Mouse (Mus musculus) kidney, embryonic 16.5 days (tissue): ENCODE data around the gene Herpud2. TPM values are rescaled to one million over a fixed set of nuclear protein-coding genes. Genes with fewer than 3 reads are reported as not detected.
A peak's percentile ranks its signal among the peaks of the same experiment; 100 is the strongest.

Experiments used
- ATAC-seq: fragments of 200-750 bp; cut with Nextera tagmentation; 2 replicates; pipeline ENCODE4 v1.8.0; 2017; ENCODE audit warnings: moderate TSS enrichment; ENCODE audit not compliant: low FRiP score, low TSS enrichment
- H3K27ac ChIP-seq: fragments of 300-500 bp; sonication (generic); 2 replicates; pipeline ENCODE4 v1.5.1; 2014; ENCODE audit warnings: low read length
- H3K27me3 ChIP-seq: fragments of 300-500 bp; sonication (generic); 2 replicates; pipeline ENCODE4 v1.6.1; 2014; ENCODE audit warnings: low read length, control low read depth, mixed read lengths; ENCODE audit not compliant: insufficient read depth
- H3K36me3 ChIP-seq: fragments of 300-500 bp; sonication (generic); 2 replicates; pipeline ENCODE4 v1.6.1; 2014; ENCODE audit warnings: low read length, control low read depth, mixed read lengths; ENCODE audit not compliant: insufficient read depth
- H3K4me1 ChIP-seq: fragments of 300-500 bp; sonication (generic); 2 replicates; pipeline ENCODE4 v1.6.1; 2014; ENCODE audit warnings: low read length, control low read depth, mixed read lengths; ENCODE audit not compliant: insufficient read depth
- H3K4me2 ChIP-seq: fragments of 300-500 bp; sonication (generic); replicated peaks from 2 replicates; pipeline ENCODE4 v1.6.1; 2014; ENCODE audit warnings: low read depth, low read length
- H3K4me3 ChIP-seq: fragments of 300-500 bp; sonication (generic); 2 replicates; pipeline ENCODE4 v1.5.1; 2014; ENCODE audit warnings: mild to moderate bottlenecking, low read length
- H3K9ac ChIP-seq: fragments of 300-500 bp; sonication (generic); replicated peaks from 2 replicates; pipeline ENCODE4 v1.6.1; 2014; ENCODE audit warnings: low read length
- H3K9me3 ChIP-seq: fragments of 300-500 bp; sonication (generic); 2 replicates; pipeline ENCODE4 v1.6.1; 2016; ENCODE audit warnings: low read length, control low read depth
- WGBS: fragments of 180-500 bp; shearing (Covaris S2); extraction: QIAGEN DNeasy Blood & Tissue Kit; methylation state at CpG from one replicate; pipeline ENCODE4 v1.1.7; 2014; 5-methylcytosine and 5-hydroxymethylcytosine counted together
- polyA plus RNA-seq: library from polyadenylated mRNA; unstranded; fragments of >200 nt; fragmentation: Nextera tagmentation; extraction: Ambion mirVana; gene quantifications from 2 replicates; pipeline ENCODE4 v1.2.1, GENCODE M21; 2015

Herpud2 gene
- polyA plus RNA-seq, 1 experiment from 2014 or later, result 29.1 TPM

DNA sequence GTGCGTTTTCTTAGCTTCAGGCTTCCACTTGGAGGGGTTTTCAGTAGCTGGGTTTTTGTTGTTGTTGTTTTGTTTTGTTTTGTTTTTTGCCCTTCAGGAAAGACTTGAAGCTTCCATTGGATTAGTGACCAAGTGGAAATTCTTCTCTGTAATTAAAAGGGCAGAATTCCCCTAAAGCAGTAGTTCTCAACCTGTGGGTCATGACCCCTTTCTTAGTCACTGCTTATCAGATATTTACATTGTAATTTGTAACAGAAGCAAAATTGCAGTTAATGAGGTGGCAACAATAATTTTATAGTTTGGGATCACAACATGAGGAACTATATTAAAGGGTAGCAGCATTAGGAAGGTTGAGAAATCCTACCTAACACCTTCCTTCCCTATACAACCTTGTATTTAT lies 837 bp upstream of the Herpud2 start:
- ATAC-seq, result no peak
- Histone ChIP-seq H3K36me3 (no peaks in the 10 kb centered on the region), H3K4me1 (peaks cover 24% of the 10 kb centered on the region), H3K9me3 (no peaks in the 10 kb centered on the region), H3K9ac (peak overlapping the region; percentile 91), H3K4me2 (peak overlapping the region; percentile 85), H3K4me3 (peak overlapping the region; percentile 88), H3K27ac (peak overlapping the region; percentile 99), H3K27me3 (no peaks in the 10 kb centered on the region)
- 0% methylated on average over 1 of the region's 1 CpGs for WGBS

DNA sequence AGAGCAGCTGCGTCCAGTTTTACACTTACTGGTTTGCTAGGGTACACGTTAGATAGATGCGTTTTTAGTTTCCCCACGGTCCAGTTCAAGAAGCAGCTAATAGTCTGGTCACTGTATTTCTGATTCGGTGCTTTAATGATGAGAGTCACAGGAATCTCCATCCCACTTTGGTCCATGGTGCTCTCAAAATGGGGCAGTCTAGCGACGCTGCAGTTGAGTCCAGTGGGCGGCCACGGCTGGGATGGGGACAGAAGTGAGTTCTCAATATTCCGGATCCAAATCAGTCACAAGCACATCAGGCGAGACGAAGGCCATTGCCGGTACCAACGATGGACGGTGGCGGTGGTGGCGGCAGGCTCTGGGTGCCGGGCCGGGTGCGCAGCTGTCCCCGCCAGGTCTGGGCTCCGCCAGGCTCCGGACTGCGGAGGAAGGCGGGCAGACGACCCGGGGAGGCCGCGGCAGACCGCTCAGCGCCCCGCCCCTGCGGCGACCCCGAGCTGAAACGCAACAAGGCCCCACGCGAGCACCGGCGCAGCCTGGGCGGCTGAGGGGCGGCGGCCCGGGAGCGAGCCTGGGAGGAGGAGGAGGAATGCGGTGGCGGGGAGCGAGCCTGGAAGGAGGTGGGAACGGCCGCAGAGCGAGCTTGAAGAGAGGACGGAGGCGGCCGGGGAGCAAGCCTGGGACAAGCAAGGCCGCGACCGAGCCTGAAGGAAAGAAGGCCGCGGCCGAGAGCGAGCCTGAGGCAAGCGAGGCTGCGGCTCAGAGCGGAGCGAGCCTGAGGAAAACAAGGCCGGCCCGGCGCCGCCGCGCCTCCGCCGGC lies 619 bp downstream of the Herpud2 start:
- H3K4me2 ChIP-seq, result peak overlapping the region; percentile 85
- no peaks in the 10 kb centered on the region for H3K36me3 ChIP-seq
- H3K9me3 ChIP-seq, result no peaks in the 10 kb centered on the region
- H3K27ac ChIP-seq, result peak overlapping the region; percentile 99
- WGBS, result 2% methylated on average over 73 of the region's 73 CpGs
- H3K4me1 ChIP-seq, result peaks cover 24% of the 10 kb centered on the region
- H3K9ac ChIP-seq, result peak overlapping the region; percentile 91
- peak overlapping the region; percentile 88 for H3K4me3 ChIP-seq
- no peaks in the 10 kb centered on the region for H3K27me3 ChIP-seq
- ATAC-seq, result peak; percentile 83; the same call in 1 of the 2 replicates

DNA sequence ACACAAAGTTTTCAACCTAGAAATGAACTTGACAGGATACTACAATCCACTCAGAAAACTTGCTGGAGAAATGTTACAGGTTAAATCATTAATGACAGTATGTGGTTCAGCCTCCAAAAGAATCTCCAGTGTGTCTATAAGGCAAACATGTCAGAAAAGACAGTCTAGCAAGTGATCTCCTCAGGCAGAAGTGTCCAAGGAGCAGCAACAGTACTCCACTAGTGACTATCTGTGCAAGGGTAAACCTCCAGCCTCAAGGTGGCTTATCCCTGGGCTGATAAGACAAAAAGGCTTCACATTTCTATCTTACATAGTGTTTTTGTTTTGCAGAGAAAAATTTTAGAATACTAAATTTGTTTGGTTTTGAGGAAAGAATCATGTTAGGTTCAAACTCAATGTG lies 2.9 kb downstream of the Herpud2 start:
- Histone ChIP-seq H3K36me3 (0 out of 2 replicates have a peak, but pooled peaks cover 2% of the 10 kb centered on the region), H3K27ac (no peak overlapping the region), H3K4me3 (peak overlapping the region; percentile 13; the same call in 1 of the 2 replicates), H3K4me2 (peak overlapping the region; percentile 43), H3K27me3 (no peaks in the 10 kb centered on the region), H3K4me1 (peaks cover 24% of the 10 kb centered on the region), H3K9ac (no peak overlapping the region), H3K9me3 (no peaks in the 10 kb centered on the region)
- ATAC-seq, result no peak

DNA sequence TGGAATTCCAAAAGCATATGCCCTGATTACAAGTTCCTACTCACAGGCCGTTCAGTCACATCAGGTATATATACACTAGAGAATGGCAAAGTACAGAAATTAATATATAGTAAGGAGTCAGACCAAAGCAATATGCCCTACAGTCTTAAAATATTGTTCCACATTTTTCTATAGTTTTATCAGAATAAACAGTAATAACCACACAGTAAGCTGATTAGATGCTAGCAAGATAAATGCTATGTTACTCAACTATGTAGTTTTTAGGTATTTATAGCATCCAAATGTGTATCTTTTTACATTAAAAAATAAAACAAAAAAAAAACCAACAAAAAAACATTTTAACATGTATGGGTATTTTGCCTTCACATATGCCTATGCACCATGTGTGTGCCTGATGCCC lies 5.7 kb downstream of the Herpud2 start:
- no peak overlapping the region for H3K27ac ChIP-seq
- H3K27me3 ChIP-seq, result no peaks in the 10 kb centered on the region
- 93% methylated on average over 1 of the region's 1 CpGs for WGBS
- ATAC-seq, result no peak
- 0 out of 2 replicates have a peak, but pooled peaks cover 2% of the 10 kb centered on the region for H3K36me3 ChIP-seq
- H3K9me3 ChIP-seq, result no peaks in the 10 kb centered on the region
- no peak overlapping the region for H3K4me3 ChIP-seq
- no peak overlapping the region for H3K4me2 ChIP-seq
- peaks cover 15% of the 10 kb centered on the region for H3K4me1 ChIP-seq
- H3K9ac ChIP-seq, result no peak overlapping the region

DNA sequence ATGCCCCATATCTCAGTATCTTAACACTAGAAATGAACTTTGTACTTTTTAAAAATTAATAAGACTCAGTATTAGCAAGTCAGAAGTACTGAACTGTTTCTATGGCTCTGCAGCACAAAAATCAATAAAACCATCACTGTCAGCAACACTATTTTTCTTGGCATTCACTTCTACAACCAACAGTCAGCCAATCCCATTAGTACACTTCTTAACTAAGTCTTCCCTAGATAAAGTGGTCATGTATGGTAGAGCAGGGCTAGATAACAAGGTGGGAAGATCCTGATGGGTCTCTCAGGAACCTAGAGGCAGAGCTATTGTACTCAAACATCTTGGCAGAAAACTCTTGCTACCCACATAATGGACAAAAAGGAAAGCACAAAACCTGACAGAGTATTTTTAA lies 7.7 kb downstream of the Herpud2 start:
- no peak overlapping the region for H3K27ac ChIP-seq

DNA sequence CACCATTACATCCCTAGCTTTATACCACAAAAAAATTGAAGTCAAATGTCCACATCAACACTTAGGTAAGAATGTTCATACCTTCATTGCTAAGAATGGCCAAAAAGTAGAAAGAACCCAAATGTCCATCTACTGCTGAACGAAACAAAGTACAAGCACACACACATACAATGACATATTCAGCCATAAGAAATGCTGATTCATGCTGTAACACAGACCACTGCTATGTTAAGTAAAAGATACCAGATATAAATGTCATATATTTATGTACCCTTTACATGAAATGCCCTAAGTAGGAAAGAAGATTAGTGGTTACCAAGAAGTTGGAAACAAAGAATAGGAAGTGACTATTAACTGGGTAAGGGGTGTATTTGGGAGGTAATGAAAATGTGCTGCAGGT lies 8.6 kb downstream of the Herpud2 start:
- Histone ChIP-seq H3K9ac (no peak overlapping the region), H3K4me2 (no peak overlapping the region), H3K4me1 (0 out of 2 replicates have a peak, but pooled peaks cover 4% of the 10 kb centered on the region), H3K4me3 (no peak overlapping the region), H3K36me3 (0 out of 2 replicates have a peak, but pooled peaks cover 2% of the 10 kb centered on the region), H3K27ac (no peak overlapping the region), H3K27me3 (no peaks in the 10 kb centered on the region), H3K9me3 (no peaks in the 10 kb centered on the region)
- 94% methylated on average over 1 of the region's 1 CpGs for WGBS
- no peak for ATAC-seq

More for the DNA sequence above, 7.7 kb downstream of the Herpud2 start:
- no peak for ATAC-seq
- H3K9ac ChIP-seq, result no peak overlapping the region
- no peaks in the 10 kb centered on the region for H3K9me3 ChIP-seq
- H3K4me1 ChIP-seq, result peaks cover 12% of the 10 kb centered on the region
- no peaks in the 10 kb centered on the region for H3K27me3 ChIP-seq
- H3K36me3 ChIP-seq, result 0 out of 2 replicates have a peak, but pooled peaks cover 2% of the 10 kb centered on the region
- H3K4me2 ChIP-seq, result no peak overlapping the region
- no peak overlapping the region for H3K4me3 ChIP-seq

DNA sequence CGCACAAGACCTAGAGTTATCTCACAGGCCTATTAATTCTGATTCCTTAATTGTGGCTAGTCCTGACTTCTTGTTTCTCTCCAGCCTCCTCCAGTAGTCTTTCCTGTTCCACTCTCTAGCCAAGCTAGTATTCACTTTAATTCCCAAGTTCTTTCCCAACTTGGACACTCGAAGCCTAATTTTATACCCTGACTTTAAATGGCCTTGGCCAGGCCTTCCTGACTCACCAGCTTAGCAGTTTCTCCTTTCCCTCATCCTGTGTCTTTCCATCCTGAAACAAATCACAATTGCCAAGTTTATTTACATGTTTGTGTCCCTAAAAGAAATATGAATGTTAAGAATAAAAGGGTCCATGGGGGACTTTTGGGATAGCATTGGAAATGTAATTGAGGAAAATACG lies 9.6 kb downstream of the Herpud2 start:
- Histone ChIP-seq H3K9ac (no peak overlapping the region), H3K9me3 (no peaks in the 10 kb centered on the region), H3K4me3 (no peak overlapping the region), H3K27ac (no peak overlapping the region), H3K27me3 (no peaks in the 10 kb centered on the region), H3K36me3 (0 out of 2 replicates have a peak, but pooled peaks cover 2% of the 10 kb centered on the region), H3K4me2 (no peak overlapping the region), H3K4me1 (0 out of 2 replicates have a peak, but pooled peaks cover 4% of the 10 kb centered on the region)
- WGBS, result 90% methylated on average over 3 of the region's 3 CpGs
- no peak for ATAC-seq

DNA sequence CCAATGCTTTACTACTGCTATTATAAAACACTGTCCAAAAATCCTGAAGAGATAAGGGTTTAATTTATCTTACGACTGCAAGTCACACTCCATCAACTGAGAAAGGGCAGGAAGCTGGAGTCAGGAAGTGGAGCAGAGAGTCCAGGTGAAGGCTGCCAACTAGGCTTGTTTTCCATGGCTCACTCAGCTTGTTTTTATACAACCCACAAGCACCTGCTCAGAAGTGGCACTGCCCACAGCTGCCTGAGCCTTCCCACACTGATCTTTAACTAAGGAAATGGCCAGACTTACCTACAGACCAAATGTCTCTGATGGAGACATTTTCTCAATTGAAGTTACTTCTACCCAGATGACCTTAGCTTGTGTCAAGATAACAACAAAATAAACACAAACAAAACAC lies 11.3 kb downstream of the Herpud2 start:
- Histone ChIP-seq H3K4me2 (no peak overlapping the region), H3K9ac (no peak overlapping the region), H3K9me3 (no peaks in the 10 kb centered on the region), H3K4me3 (no peak overlapping the region), H3K36me3 (0 out of 2 replicates have a peak, but pooled peaks cover 2% of the 10 kb centered on the region), H3K4me1 (0 out of 2 replicates have a peak, but pooled peaks cover 4% of the 10 kb centered on the region), H3K27me3 (no peaks in the 10 kb centered on the region), H3K27ac (no peak overlapping the region)
- ATAC-seq, result no peak
- 24% methylated on average over 1 of the region's 1 CpGs for WGBS

DNA sequence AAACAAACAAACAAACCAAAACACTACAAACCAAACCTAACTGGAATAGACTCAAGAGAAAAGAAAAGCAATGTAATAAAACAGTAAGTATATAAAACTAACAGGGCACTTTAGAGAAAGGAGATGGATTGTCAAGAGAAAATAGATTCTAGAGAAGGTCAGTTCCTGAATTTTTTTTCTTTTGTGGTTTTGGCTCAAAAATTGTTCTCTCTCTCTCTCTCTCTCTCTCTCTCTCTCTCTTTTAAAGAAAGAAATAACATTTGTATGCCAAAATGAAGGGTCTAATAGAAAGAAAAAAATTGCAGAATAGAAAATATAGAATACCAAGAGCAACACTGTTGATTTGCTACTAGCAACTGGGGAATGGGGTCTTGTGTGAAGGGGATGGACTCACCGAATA lies 12.7 kb downstream of the Herpud2 start:
- no peaks in the 10 kb centered on the region for H3K36me3 ChIP-seq
- no peak overlapping the region for H3K27ac ChIP-seq
- no peak for ATAC-seq
- no peak overlapping the region for H3K9ac ChIP-seq
- H3K9me3 ChIP-seq, result no peaks in the 10 kb centered on the region
- H3K4me2 ChIP-seq, result no peak overlapping the region
- 0 out of 2 replicates have a peak, but pooled peaks cover 4% of the 10 kb centered on the region for H3K4me1 ChIP-seq
- no peaks in the 10 kb centered on the region for H3K27me3 ChIP-seq
- H3K4me3 ChIP-seq, result no peak overlapping the region
- WGBS, result 83% methylated on average over 1 of the region's 1 CpGs

DNA sequence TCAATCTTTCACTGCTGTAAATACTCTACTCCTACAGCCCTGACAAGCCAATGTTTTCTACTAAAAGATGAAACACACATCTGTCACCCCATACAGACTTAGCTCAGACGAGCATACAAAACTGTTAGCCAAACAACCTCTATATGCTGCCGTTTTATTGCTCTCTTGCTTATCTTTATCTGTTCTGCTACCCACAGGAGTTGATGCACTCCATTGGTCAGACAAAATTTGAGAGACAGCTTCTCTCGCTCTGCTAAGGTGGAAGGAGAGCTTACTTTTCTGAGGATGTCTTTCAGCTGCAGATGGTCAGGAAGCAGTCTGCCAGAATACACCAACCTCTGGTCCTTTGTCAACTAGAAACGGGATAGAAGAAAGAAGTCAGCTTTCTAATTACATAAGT lies 18.7 kb downstream of the Herpud2 start:
- Histone ChIP-seq H3K4me2 (no peak overlapping the region), H3K27ac (no peak overlapping the region), H3K4me3 (no peak overlapping the region), H3K36me3 (0 out of 2 replicates have a peak, but pooled peaks cover 3% of the 10 kb centered on the region), H3K27me3 (no peaks in the 10 kb centered on the region), H3K9ac (no peak overlapping the region), H3K4me1 (no peaks in the 10 kb centered on the region), H3K9me3 (no peaks in the 10 kb centered on the region)
- ATAC-seq, result no peak
- 65% methylated on average over 4 of the region's 4 CpGs for WGBS
